Comparison of ENCODE assay signal across 17 mouse cellular contexts in genomic region chr5:122210890-122211289, GRCm38 (mm10). TPM values are rescaled to one million over a fixed set of nuclear protein-coding genes. Genes with fewer than 3 reads are reported as not detected.
A peak's percentile ranks its signal among the peaks of the same experiment; 100 is the strongest.
DNase-seq lines count a peak whose midpoint lies in the region; ATAC-seq and TF ChIP-seq lines count a peak whose summit lies in the region.
"Had no signal": no experiment of that assay in that cellular context is flagged by ENCODE, and none has a peak within 500 bp of the region (broad histone marks: within the 10 kb centered on the region; RNA-seq: fewer than 3 reads in every experiment).

No protein-coding gene starts in this region.

- no peak for TF ChIP-seq EP300 in lung, postnatal 0 days (IDR thresholded peaks at IDR 0.05)
- TF ChIP-seq EP300 in CH12.LX (IDR thresholded peaks at IDR 0.05; ENCODE audit: low read length), result no peak

- no peak overlapping the region for H3K4me3 ChIP-seq in lung, embryonic 14.5 days (ENCODE audit: low read depth, low read length)
- no peak overlapping the region for H3K4me3 ChIP-seq in lung, postnatal 0 days (ENCODE audit: low read depth, low read length)
- peak overlapping the region; percentile 24 to 76 (median 32) for H3K4me3 ChIP-seq in CH12.LX (replicated peaks in 1 of 3; ENCODE audit: low read depth in 2 of 3, low read length in 2 of 3, poor library complexity in 1 of 3)
- peak overlapping the region; percentile 71 for H3K4me3 ChIP-seq in bone marrow, adult 2 months (replicated peaks; ENCODE audit: control insufficient read depth, low read depth, low read length)
- H3K4me3 ChIP-seq: neural tube, embryonic 13.5 days had no signal

- H3K4me1 ChIP-seq in lung, embryonic 14.5 days (ENCODE audit: insufficient read depth), result peaks cover 6% of the 10 kb centered on the region; the same call in 1 of the 2 replicates
- H3K4me1 ChIP-seq in lung, postnatal 0 days (ENCODE audit: insufficient read depth, low read depth, low read length), result 0 out of 2 replicates have a peak, but pooled peaks cover 3% of the 10 kb centered on the region
- H3K4me1 ChIP-seq in CH12.LX (ENCODE audit: control insufficient read depth in 1 of 2, insufficient read depth in 2 of 2), result peaks cover 25 to 59% of the 10 kb centered on the region in 2 experiments
- peaks cover 15% of the 10 kb centered on the region for H3K4me1 ChIP-seq in bone marrow, adult 2 months (ENCODE audit: control insufficient read depth, insufficient read depth, low read length)

- no peaks in the 10 kb centered on the region for H3K36me3 ChIP-seq in lung, embryonic 14.5 days (ENCODE audit: insufficient read depth)
- H3K36me3 ChIP-seq in lung, postnatal 0 days (ENCODE audit: insufficient read depth, low read length), result no peaks in the 10 kb centered on the region
- H3K36me3 ChIP-seq in CH12.LX (replicated peaks in 1 of 2; ENCODE audit: control insufficient read depth in 1 of 2, insufficient read depth in 1 of 2, low read length in 1 of 2), result peaks cover 29 to 57% of the 10 kb centered on the region in 2 experiments
- H3K36me3 ChIP-seq: embryonic facial prominence, embryonic 12.5 days; kidney, embryonic 15.5 days; limb, embryonic 15.5 days; neural tube, embryonic 13.5 days had no signal

- TF ChIP-seq RAD21 in CH12.LX (IDR thresholded peaks at IDR 0.05; ENCODE audit: low read depth, low read length), result no peak

- H3K9ac ChIP-seq in lung, embryonic 14.5 days, result peak overlapping the region; percentile 9; the same call in 1 of the 2 replicates
- no peak overlapping the region for H3K9ac ChIP-seq in lung, postnatal 0 days (replicated peaks; ENCODE audit: low read depth)
- H3K9ac ChIP-seq in CH12.LX (ENCODE audit: insufficient read depth, low read depth), result no peak overlapping the region
- H3K9ac ChIP-seq: kidney, embryonic 15.5 days; limb, embryonic 15.5 days; neural tube, embryonic 13.5 days had no signal

- H3K79me2 ChIP-seq in CH12.LX (replicated peaks; ENCODE audit: control insufficient read depth, extremely low read depth, insufficient read depth, poor library complexity, severe bottlenecking), result peaks cover 25% of the 10 kb centered on the region

- H3K9me3 ChIP-seq in lung, embryonic 14.5 days (ENCODE audit: low read depth, low read length), result no peaks in the 10 kb centered on the region
- no peaks in the 10 kb centered on the region for H3K9me3 ChIP-seq in lung, postnatal 0 days (ENCODE audit: low read length)
- H3K9me3 ChIP-seq in CH12.LX (replicated peaks; ENCODE audit: low read length), result peaks cover 5% of the 10 kb centered on the region
- H3K9me3 ChIP-seq: embryonic facial prominence, embryonic 12.5 days; kidney, embryonic 15.5 days; limb, embryonic 15.5 days; neural tube, embryonic 13.5 days had no signal

- no peak for DNase-seq in lung, embryonic 14.5 days
- no peak for DNase-seq in lung, postnatal 0 days (ENCODE audit: low spot score)
- no peak for DNase-seq in CH12.LX (ENCODE audit: extremely low read depth)
- no peak for DNase-seq in ovary, adult 18-20 months (ENCODE audit: low spot score)
- DNase-seq in layer of hippocampus, adult 11-12 months (ENCODE audit: low spot score), result no peak
- DNase-seq: adrenal gland, postnatal 10 days; cerebellum, adult 11-12 months; cerebellum, postnatal 36 days; gastrocnemius, postnatal 10 days; thymus, adult 18-20 months had no signal

- H3K27ac ChIP-seq in lung, embryonic 14.5 days (ENCODE audit: low read depth), result no peak overlapping the region
- no peak overlapping the region for H3K27ac ChIP-seq in lung, postnatal 0 days (ENCODE audit: low read length)
- H3K27ac ChIP-seq in CH12.LX (ENCODE audit: insufficient read depth, low read depth), result no peak overlapping the region
- H3K27ac ChIP-seq in bone marrow, adult 2 months (ENCODE audit: control insufficient read depth, insufficient read depth, low read depth, low read length, poor library complexity), result peak overlapping the region; percentile 72
- H3K27ac ChIP-seq: embryonic facial prominence, embryonic 12.5 days; neural tube, embryonic 13.5 days had no signal

- dilution Hi-C loops in CH12.LX (cut with MboI; ENCODE audit: extremely low pct_ligation_motif_present, extremely low pct_unique_long_range_greater_than_20kb, low sequenced_read_pairs), result no loop called here

- ATAC-seq in lung, embryonic 14.5 days (ENCODE audit: insufficient read depth), result no peak
- no peak for ATAC-seq in lung, postnatal 0 days
- peak; percentile 67 for ATAC-seq in megakaryocyte progenitor cell, adult 5-6 weeks (replicated peaks; ENCODE audit: poor library complexity)
- ATAC-seq: inflammation-experienced regulatory T-cells, adult 6 months had no signal

- 86% methylated on average over 8 of the region's 8 CpGs for WGBS in lung, embryonic 14.5 days
- WGBS in lung, postnatal 0 days, result 91% methylated on average over 8 of the region's 8 CpGs
- 27% methylated on average over 8 of the region's 8 CpGs for WGBS in bone marrow, adult 2 months

- H3K4me2 ChIP-seq in lung, embryonic 14.5 days, result no peak overlapping the region
- H3K4me2 ChIP-seq in lung, postnatal 0 days (replicated peaks; ENCODE audit: low read depth, low read length), result no peak overlapping the region
- H3K4me2 ChIP-seq in CH12.LX (ENCODE audit: insufficient read depth, low read depth, poor library complexity, severe bottlenecking), result no peak overlapping the region

- no peak for TF ChIP-seq CTCF in lung, embryonic 14.5 days (IDR thresholded peaks at IDR 0.05; ENCODE audit: low read depth)
- no peak for TF ChIP-seq CTCF in lung, postnatal 0 days (IDR thresholded peaks at IDR 0.05)
- TF ChIP-seq CTCF in CH12.LX (conservative IDR thresholded peaks at IDR 0.05 in 1 of 2, IDR thresholded peaks at IDR 0.05 in 1 of 2; ENCODE audit: low read depth in 2 of 2, low read length in 2 of 2), result no peak
- TF ChIP-seq CTCF in bone marrow, adult 2 months (IDR thresholded peaks at IDR 0.05; ENCODE audit: control insufficient read depth, insufficient read depth, low read length), result no peak

- no peak for TF ChIP-seq POLR2A in CH12.LX (IDR thresholded peaks at IDR 0.05; ENCODE audit: low read depth, low read length)
- 0 out of 2 replicates have a peak, but pooled peaks have one; percentile 18 for TF ChIP-seq POLR2A in bone marrow, adult 2 months (IDR thresholded peaks at IDR 0.05; ENCODE audit: borderline replicate concordance, control insufficient read depth, low read depth, low read length)

- H3K27me3 ChIP-seq in lung, embryonic 14.5 days (ENCODE audit: insufficient read depth, low read length), result no peaks in the 10 kb centered on the region
- no peaks in the 10 kb centered on the region for H3K27me3 ChIP-seq in lung, postnatal 0 days (replicated peaks; ENCODE audit: insufficient read depth, low read length)
- no peaks in the 10 kb centered on the region for H3K27me3 ChIP-seq in CH12.LX (replicated peaks)
- H3K27me3 ChIP-seq: embryonic facial prominence, embryonic 12.5 days; kidney, embryonic 15.5 days; limb, embryonic 15.5 days; neural tube, embryonic 13.5 days had no signal

- in situ Hi-C loops in CH12.LX (cut with MboI; ENCODE audit: low pct_ligation_motif_present, low pct_unique_long_range_greater_than_20kb, low sequenced_read_pairs), result no loop called here

TF ChIP-seq in CH12.LX, 34 proteins besides CTCF, POLR2A, EP300 and RAD21 (continues in another document):
- TF ChIP-seq MXI1 (IDR thresholded peaks at IDR 0.05; ENCODE audit: low read depth, low read length) (no peak), MAZ (IDR thresholded peaks at IDR 0.05; ENCODE audit: low read depth, low read length) (no peak), ZNF384 (IDR thresholded peaks at IDR 0.05; ENCODE audit: low read depth, low read length) (no peak), JUN (IDR thresholded peaks at IDR 0.05; ENCODE audit: insufficient read depth, low read depth, low read length) (no peak), TBP (conservative IDR thresholded peaks at IDR 0.05; ENCODE audit: low read depth, low read length) (no peak), IRF4 (IDR thresholded peaks at IDR 0.05; ENCODE audit: low read depth, low read length) (no peak), KAT2A (IDR thresholded peaks at IDR 0.05; ENCODE audit: insufficient replicate concordance, low read length) (no peak), NRF1 (IDR thresholded peaks at IDR 0.05; ENCODE audit: low read depth, low read length) (no peak), BHLHE40 (IDR thresholded peaks at IDR 0.05; ENCODE audit: low read depth, low read length) (no peak), MYC (IDR thresholded peaks at IDR 0.05; ENCODE audit: low read depth, low read length) (no peak), ZKSCAN1 (IDR thresholded peaks at IDR 0.05; ENCODE audit: borderline replicate concordance, low read depth, low read length) (no peak)

RNA-seq across cellular contexts. Expression of gene Hvcn1, which starts 4.3 kb away (rescaled TPM):
- polyA plus RNA-seq in lung, embryonic 14.5 days (2014; fragmentation: Nextera tagmentation; extraction: Ambion mirVana), result 6.1 and 8.2 TPM in 2 replicates
- polyA plus RNA-seq in lung, postnatal 0 days (2015; fragmentation: Nextera tagmentation; extraction: Ambion mirVana), result 3.7 and 3.9 TPM in 2 replicates
- 156 and 167 TPM in 2 replicates for total RNA-seq in CH12.LX (2012; rRNA removed)
- total RNA-seq in CH12.LX (2014; rRNA removed), result 132 and 143 TPM in 2 replicates
- 145 and 159 TPM in 2 replicates for polyA plus RNA-seq in CH12.LX (2012; ENCODE audit: insufficient read length, low read depth)
- 18.2 and 30.0 TPM in 2 replicates for polyA plus RNA-seq in bone marrow, adult 2 months (2011; ENCODE audit: insufficient read depth, insufficient read length, low replicate concordance, missing spikeins)
- 44.0 and 65.8 TPM in 2 replicates for total RNA-seq in megakaryocyte progenitor cell, adult 5-6 weeks (2015)
- 56.6 and 72.3 TPM in 2 replicates for total RNA-seq in megakaryocyte progenitor cell, adult 5-6 weeks (2017)

RNA-seq across cellular contexts. Expression of gene Ppp1cc, which starts 52.8 kb away (rescaled TPM):
- polyA plus RNA-seq in lung, embryonic 14.5 days (2014; fragmentation: Nextera tagmentation; extraction: Ambion mirVana), result 276 and 293 TPM in 2 replicates
- polyA plus RNA-seq in lung, postnatal 0 days (2015; fragmentation: Nextera tagmentation; extraction: Ambion mirVana), result 137 and 150 TPM in 2 replicates
- total RNA-seq in CH12.LX (2012; rRNA removed), result 191 and 234 TPM in 2 replicates
- 401 and 406 TPM in 2 replicates for total RNA-seq in CH12.LX (2014; rRNA removed)
- 358 and 375 TPM in 2 replicates for polyA plus RNA-seq in CH12.LX (2012; ENCODE audit: insufficient read length, low read depth)
- polyA plus RNA-seq in bone marrow, adult 2 months (2011; ENCODE audit: insufficient read depth, insufficient read length, low replicate concordance, missing spikeins), result 221 and 312 TPM in 2 replicates
- total RNA-seq in megakaryocyte progenitor cell, adult 5-6 weeks (2015), result 431 and 436 TPM in 2 replicates
- 207 and 219 TPM in 2 replicates for total RNA-seq in megakaryocyte progenitor cell, adult 5-6 weeks (2017)

RNA-seq across cellular contexts. Expression of gene Tctn1, which starts 53.4 kb away (rescaled TPM):
- polyA plus RNA-seq in lung, embryonic 14.5 days (2014; fragmentation: Nextera tagmentation; extraction: Ambion mirVana), result 5.7 and 6.9 TPM in 2 replicates
- 4.5 and 5.1 TPM in 2 replicates for polyA plus RNA-seq in lung, postnatal 0 days (2015; fragmentation: Nextera tagmentation; extraction: Ambion mirVana)
- total RNA-seq in CH12.LX (2012; rRNA removed) (7.6 and 8.8 TPM in 2 replicates), CH12.LX (2014; rRNA removed) (2.6 and 2.9 TPM in 2 replicates)
- polyA plus RNA-seq in CH12.LX (2012; ENCODE audit: insufficient read length, low read depth), result 3.7 and 4.4 TPM in 2 replicates
- polyA plus RNA-seq in bone marrow, adult 2 months (2011; ENCODE audit: insufficient read depth, insufficient read length, low replicate concordance, missing spikeins), result 6.5 and 17.7 TPM in 2 replicates
- 5.1 and 6.5 TPM in 2 replicates for total RNA-seq in megakaryocyte progenitor cell, adult 5-6 weeks (2015)
- 3.7 and 5.1 TPM in 2 replicates for total RNA-seq in megakaryocyte progenitor cell, adult 5-6 weeks (2017)

Comparison
In these comparisons a context has a peak if more than half of its experiments do, and no peak if none do; other contexts are left out.
1. H3K4me3 ChIP-seq: peak in CH12.LX (3 of 3) and bone marrow, adult 2 months (single experiment); none in lung, embryonic 14.5 days (single experiment) and lung, postnatal 0 days (single experiment).